Mouse (Mus musculus) mouse trophoblast stem cell (cell line): ENCODE measurements at regions not wholly inside any gene's neighbourhood (a gene's known extent, or its start where the extent isn't known, plus 50 kb on each side); places are given as distances from the start of the nearest gene placed in this dataset.

Experiments used
- in situ Hi-C, 2 experiments: fragments of 300-500 bp; cut with MseI, MboI; formaldehyde crosslinking; loops; 2 replicates in 1 of 2; 3 replicates in 1 of 2; pipeline ENCODE4 v1.15.1; 2025

- in situ Hi-C loops, result loop anchor here in 1 of 2 experiments (5.0 kb wide), 1 partner anchor 59 kb away; no protein-coding TSS in a partner anchor
These were observed 322.1 kb downstream of the Gm45692 start for GRCm38 (mm10) chr8:26441268-26442030.

GRCm38 (mm10) chr8:26443041-26443440 lies 323.7 kb downstream of the Gm45692 start:
- in situ Hi-C loops, result loop anchor here in 1 of 2 experiments (5.0 kb wide), 1 partner anchor 61 kb away; no protein-coding TSS in a partner anchor

- in situ Hi-C loops, result loop anchor here in 1 of 2 experiments (5.0 kb wide), 1 partner anchor 61 kb away; no protein-coding TSS in a partner anchor
These were observed 324.4 kb downstream of the Gm45692 start for GRCm38 (mm10) chr8:26443735-26444134.

GRCm38 (mm10) chr8:26445991-26446390 lies 326.7 kb downstream of the Gm45692 start:
- in situ Hi-C loops, result no loop called here

GRCm38 (mm10) chr8:26447886-26448640 lies 328.7 kb downstream of the Gm45692 start:
- in situ Hi-C loops, result no loop called here

GRCm38 (mm10) chr8:26449291-26449690 lies 330.0 kb downstream of the Gm45692 start:
- in situ Hi-C loops, result no loop called here

GRCm38 (mm10) chr8:26450543-26450942 lies 331.2 kb downstream of the Gm45692 start:
- in situ Hi-C loops, result no loop called here

- in situ Hi-C loops, result no loop called here
These were observed 333.7 kb downstream of the Gm45692 start for GRCm38 (mm10) chr8:26452976-26453573.

GRCm38 (mm10) chr8:26465346-26465745 lies 346.0 kb downstream of the Gm45692 start:
- in situ Hi-C loops, result no loop called here

GRCm38 (mm10) chr8:26468441-26468840 lies 349.1 kb downstream of the Gm45692 start:
- in situ Hi-C loops, result no loop called here

- in situ Hi-C loops, result no loop called here
These were observed 350.4 kb downstream of the Gm45692 start for GRCm38 (mm10) chr8:26469705-26470104.

- in situ Hi-C loops, result no loop called here
These were observed 352.6 kb downstream of the Gm45692 start for GRCm38 (mm10) chr8:26471811-26472550.

- in situ Hi-C loops, result no loop called here
These were observed 365.4 kb downstream of the Gm45692 start for GRCm38 (mm10) chr8:26484749-26485148.

- in situ Hi-C loops, result no loop called here
These were observed 368.5 kb downstream of the Gm45692 start for GRCm38 (mm10) chr8:26487866-26488265.

- in situ Hi-C loops, result no loop called here
These were observed 369.3 kb downstream of the Gm45692 start for GRCm38 (mm10) chr8:26488590-26488989.

GRCm38 (mm10) chr8:26501196-26501813 lies 382.0 kb downstream of the Gm45692 start:
- in situ Hi-C loops, result no loop called here

GRCm38 (mm10) chr8:26501814-26502572 lies 382.7 kb downstream of the Gm45692 start:
- in situ Hi-C loops, result no loop called here

GRCm38 (mm10) chr8:26502772-26503171 lies 383.4 kb downstream of the Gm45692 start:
- in situ Hi-C loops, result no loop called here

GRCm38 (mm10) chr8:26503918-26504317 lies 384.6 kb downstream of the Gm45692 start:
- in situ Hi-C loops, result no loop called here

GRCm38 (mm10) chr8:26504319-26505035 lies 385.1 kb downstream of the Gm45692 start:
- in situ Hi-C loops, result no loop called here
